Mouse (Mus musculus) ovary, postnatal 14 days (tissue): ENCODE measurements around the gene Neurl1a.

ENCODE experiments used
- DNase-seq: peaks from one replicate; pipeline ENCODE4 v3.0.0; 2022; ENCODE audit warnings: low spot score

Gene Neurl1a

GRCm38 (mm10) chr19:47248906-47249568, 70.4 kb downstream of the Neurl1a start:
- DNase-seq, result no peak

- DNase-seq, result no peak
Measured at GRCm38 (mm10) chr19:47250931-47251330, 72.3 kb downstream of the Neurl1a start.

- no peak for DNase-seq
Measured at GRCm38 (mm10) chr19:47253053-47253628, 74.5 kb downstream of the Neurl1a start.

GRCm38 (mm10) chr19:47255036-47255435, 76.4 kb downstream of the Neurl1a start:
- DNase-seq, result no peak

- DNase-seq, result no peak
Measured at GRCm38 (mm10) chr19:47255919-47256318, 77.3 kb downstream of the Neurl1a start.

- DNase-seq, result no peak
Measured at GRCm38 (mm10) chr19:47259581-47259980, 81.0 kb downstream of the Neurl1a start.

GRCm38 (mm10) chr19:47261196-47261595, 82.6 kb downstream of the Neurl1a start:
- no peak for DNase-seq

GRCm38 (mm10) chr19:47263621-47264020, 85.0 kb downstream of the Neurl1a start:
- DNase-seq, result no peak

GRCm38 (mm10) chr19:47264322-47265092, 85.9 kb downstream of the Neurl1a start:
- DNase-seq, result peak; percentile 65

- no peak for DNase-seq
Measured at GRCm38 (mm10) chr19:47266070-47266801, 87.6 kb downstream of the Neurl1a start.

- no peak for DNase-seq
Measured at GRCm38 (mm10) chr19:47267066-47267465, 88.4 kb downstream of the Neurl1a start.

- DNase-seq, result no peak
Measured at GRCm38 (mm10) chr19:47269729-47270128, 91.1 kb downstream of the Neurl1a start.

- no peak for DNase-seq
Measured at GRCm38 (mm10) chr19:47270520-47270919, 91.9 kb downstream of the Neurl1a start.

GRCm38 (mm10) chr19:47276730-47277129, 98.1 kb downstream of the Neurl1a start:
- no peak for DNase-seq

- DNase-seq, result no peak
Measured at GRCm38 (mm10) chr19:47279372-47279771, 100.8 kb downstream of the Neurl1a start.

- DNase-seq, result peak; percentile 79
Measured at GRCm38 (mm10) chr19:47279788-47280532, 101.3 kb downstream of the Neurl1a start.

GRCm38 (mm10) chr19:47280894-47281293, 102.3 kb downstream of the Neurl1a start:
- no peak for DNase-seq

- DNase-seq, result no peak
Measured at GRCm38 (mm10) chr19:47282050-47282454, 103.4 kb downstream of the Neurl1a start.

- no peak for DNase-seq
Measured at GRCm38 (mm10) chr19:47282688-47283215, 104.1 kb downstream of the Neurl1a start.

GRCm38 (mm10) chr19:47285581-47285980, 107.0 kb downstream of the Neurl1a start:
- no peak for DNase-seq

GRCm38 (mm10) chr19:47286886-47287450, 108.3 kb downstream of the Neurl1a start:
- no peak for DNase-seq
